Mouse (Mus musculus): ENCODE measurements at regions not wholly inside any gene's neighbourhood (a gene's known extent, or its start where the extent isn't known, plus 50 kb on each side); places are given as distances from the start of the nearest gene placed in this dataset.

DNA sequence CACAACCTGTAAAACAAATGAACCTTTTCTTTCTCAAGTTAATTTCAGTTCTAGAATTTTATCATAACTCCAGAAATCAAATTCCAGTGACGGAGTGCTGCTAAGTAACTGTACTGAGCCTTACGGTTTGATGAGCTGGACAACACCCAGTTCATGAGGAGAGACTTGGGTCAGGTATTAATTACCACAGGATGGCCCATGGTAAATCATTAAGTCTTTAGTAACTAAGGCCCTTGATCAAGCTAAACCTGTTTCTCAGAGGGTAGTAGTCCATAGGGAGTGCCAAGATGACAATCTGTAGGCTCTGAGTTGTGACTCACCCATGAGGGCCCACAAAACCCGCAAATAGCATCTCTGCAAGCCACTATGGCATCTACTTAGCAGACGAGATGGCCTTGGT lies 101.1 kb upstream of the Arhgap5 start:
- Histone ChIP-seq H3K36me3 (ENCODE audit: control insufficient read depth in 1 of 2, insufficient read depth in 2 of 2, low read length in 2 of 2) (no peaks in the 10 kb centered on the region), H3K4me1 (ENCODE audit: control insufficient read depth in 1 of 2, insufficient read depth in 2 of 2, low read length in 2 of 2) (no peaks in the 10 kb centered on the region), H3K27ac (ENCODE audit: control insufficient read depth, low read depth, low read length) (no peak overlapping the region), H3K27me3 (ENCODE audit: control insufficient read depth in 1 of 2, insufficient read depth in 2 of 2, low read length in 2 of 2) (peaks cover 0 to 10% of the 10 kb centered on the region in 2 experiments; a peak in 3 of 4 replicates), H3K79me2 (ENCODE audit: control insufficient read depth, insufficient read depth, low read length, poor library complexity) (no peaks in the 10 kb centered on the region), H3K9me3 (replicated peaks; ENCODE audit: insufficient read depth, low read length) (no peaks in the 10 kb centered on the region), H3K4me3 (ENCODE audit: control insufficient read depth in 1 of 2, insufficient read depth in 1 of 2, low read depth in 2 of 2, low read length in 2 of 2) (no peak overlapping the region), H3K9ac (ENCODE audit: control insufficient read depth, low read depth, low read length, poor library complexity, severe bottlenecking) (no peak overlapping the region)
- no peak for DNase-seq (ENCODE audit: low read depth, low spot score)
- TF ChIP-seq TAL1 (IDR thresholded peaks at IDR 0.05; ENCODE audit: low read length) (no peak), ETS1 (IDR thresholded peaks at IDR 0.05; ENCODE audit: low read depth, low read length) (no peak), MEF2A (IDR thresholded peaks at IDR 0.05; ENCODE audit: extremely low read depth, insufficient replicate concordance, low read depth, low read length, poor library complexity, severe bottlenecking) (no peak), MAFK (IDR thresholded peaks at IDR 0.05; ENCODE audit: borderline replicate concordance, low read depth, low read length) (no peak), MYC (IDR thresholded peaks at IDR 0.05; ENCODE audit: low read depth, low read length) (no peak)

DNA sequence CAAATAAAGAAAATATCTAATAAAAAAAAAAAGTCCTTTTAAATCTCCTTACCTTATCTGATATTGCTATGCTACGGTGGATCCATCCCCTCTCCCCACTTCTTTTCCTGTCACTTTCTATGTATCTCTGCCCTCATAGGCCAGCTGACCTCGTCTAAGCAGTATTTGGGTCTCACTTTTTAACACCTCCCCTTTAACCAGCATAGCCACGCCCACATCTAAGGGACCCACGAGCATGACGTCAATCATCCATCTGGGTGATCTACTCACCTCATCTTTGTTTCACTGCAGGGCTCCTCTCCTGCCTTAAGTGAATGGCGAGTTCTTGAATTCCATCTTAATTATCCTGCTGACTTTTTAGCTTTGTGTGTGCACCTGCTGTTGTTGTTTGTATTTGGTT lies 97.4 kb upstream of the Arhgap5 start:
- TF ChIP-seq CHD1 (IDR thresholded peaks at IDR 0.05; ENCODE audit: low read depth, low read length) (no peak), POLR2A (IDR thresholded peaks at IDR 0.05; ENCODE audit: control insufficient read depth in 1 of 2, insufficient read depth in 1 of 2, low read depth in 1 of 2, low read length in 2 of 2, poor library complexity in 1 of 2) (no peak), ETS1 (IDR thresholded peaks at IDR 0.05; ENCODE audit: low read depth, low read length) (no peak), SIN3A (IDR thresholded peaks at IDR 0.05; ENCODE audit: low read length) (no peak), ELF1 (IDR thresholded peaks at IDR 0.05; ENCODE audit: low read depth, low read length) (no peak), ZMIZ1 (IDR thresholded peaks at IDR 0.05; ENCODE audit: low read depth, low read length) (no peak), MAX (IDR thresholded peaks at IDR 0.05; ENCODE audit: low read length) (no peak), POLR2AphosphoS5 (IDR thresholded peaks at IDR 0.05; ENCODE audit: borderline replicate concordance, low read depth, low read length) (no peak), NELFE (IDR thresholded peaks at IDR 0.05; ENCODE audit: low read depth, low read length) (no peak), UBTF (IDR thresholded peaks at IDR 0.05; ENCODE audit: borderline replicate concordance, insufficient read depth, low read depth, low read length) (no peak), CHD2 (IDR thresholded peaks at IDR 0.05; ENCODE audit: low read length) (no peak), TCF12 (IDR thresholded peaks at IDR 0.05; ENCODE audit: low read depth, low read length) (no peak)
- Histone ChIP-seq H3K27ac (ENCODE audit: control insufficient read depth, low read depth, low read length) (no peak overlapping the region), H3K4me3 (ENCODE audit: control insufficient read depth in 1 of 2, insufficient read depth in 1 of 2, low read depth in 2 of 2, low read length in 2 of 2) (no peak overlapping the region), H3K4me1 (ENCODE audit: control insufficient read depth in 1 of 2, insufficient read depth in 2 of 2, low read length in 2 of 2) (no peaks in the 10 kb centered on the region), H3K9ac (ENCODE audit: control insufficient read depth, low read depth, low read length, poor library complexity, severe bottlenecking) (no peak overlapping the region), H3K27me3 (ENCODE audit: control insufficient read depth in 1 of 2, insufficient read depth in 2 of 2, low read length in 2 of 2) (peaks cover 0 to 10% of the 10 kb centered on the region in 2 experiments; a peak in 3 of 4 replicates), H3K79me2 (ENCODE audit: control insufficient read depth, insufficient read depth, low read length, poor library complexity) (no peaks in the 10 kb centered on the region), H3K9me3 (replicated peaks; ENCODE audit: insufficient read depth, low read length) (no peaks in the 10 kb centered on the region), H3K36me3 (ENCODE audit: control insufficient read depth in 1 of 2, insufficient read depth in 2 of 2, low read length in 2 of 2) (no peaks in the 10 kb centered on the region)
- no peak for DNase-seq (ENCODE audit: low read depth, low spot score)
